Mouse (Mus musculus): ENCODE measurements around the gene Ciao2a. TPM values are rescaled to one million over a fixed set of nuclear protein-coding genes. Genes with fewer than 3 reads are reported as not detected.

The Ciao2a gene
- total RNA-seq, 2 experiments from 2014 or later = 25.7 to 26.2 TPM

- no peak for DNase-seq (ENCODE audit: low spot score in 2 of 2)
These were observed 32.5 kb downstream of the Ciao2a start for GRCm38 (mm10) chr9:66158885-66159430.

- DNase-seq (ENCODE audit: low spot score in 2 of 2) = no peak
These were observed 33.7 kb downstream of the Ciao2a start for GRCm38 (mm10) chr9:66160155-66160554.

GRCm38 (mm10) chr9:66162995-66163394 is 36.6 kb downstream of the Ciao2a start:
- DNase-seq (ENCODE audit: low spot score in 2 of 2) = no peak

- DNase-seq (ENCODE audit: low spot score in 2 of 2) = no peak
These were observed 40.8 kb downstream of the Ciao2a start for GRCm38 (mm10) chr9:66167222-66167621.

- DNase-seq (ENCODE audit: low spot score in 2 of 2) = no peak
These were observed 41.8 kb downstream of the Ciao2a start for GRCm38 (mm10) chr9:66168233-66168632.

GRCm38 (mm10) chr9:66170506-66170905 is 44.1 kb downstream of the Ciao2a start:
- no peak for DNase-seq (ENCODE audit: low spot score in 2 of 2)

- no peak for DNase-seq (ENCODE audit: low spot score in 2 of 2)
These were observed 45.0 kb downstream of the Ciao2a start for GRCm38 (mm10) chr9:66171275-66171921.

- DNase-seq (ENCODE audit: low spot score in 2 of 2) = no peak
These were observed 47.0 kb downstream of the Ciao2a start for GRCm38 (mm10) chr9:66173316-66173855.

- DNase-seq (ENCODE audit: low spot score in 2 of 2) = no peak
These were observed 48.6 kb downstream of the Ciao2a start for GRCm38 (mm10) chr9:66174985-66175384.

GRCm38 (mm10) chr9:66177975-66178374 is 51.6 kb downstream of the Ciao2a start:
- no peak for DNase-seq (ENCODE audit: low spot score in 2 of 2)

GRCm38 (mm10) chr9:66179795-66180194 is 53.4 kb downstream of the Ciao2a start:
- DNase-seq (ENCODE audit: low spot score in 2 of 2) = no peak

GRCm38 (mm10) chr9:66181126-66181825 is 54.9 kb downstream of the Ciao2a start:
- no peak for DNase-seq (ENCODE audit: low spot score in 2 of 2)

- no peak for DNase-seq (ENCODE audit: low spot score in 2 of 2)
These were observed 55.6 kb downstream of the Ciao2a start for GRCm38 (mm10) chr9:66181826-66182678.

- no peak for DNase-seq (ENCODE audit: low spot score in 2 of 2)
These were observed 56.2 kb downstream of the Ciao2a start for GRCm38 (mm10) chr9:66182679-66182993.

GRCm38 (mm10) chr9:66183023-66183422 is 56.6 kb downstream of the Ciao2a start:
- no peak for DNase-seq (ENCODE audit: low spot score in 2 of 2)

GRCm38 (mm10) chr9:66184572-66184971 is 58.2 kb downstream of the Ciao2a start:
- no peak for DNase-seq (ENCODE audit: low spot score in 2 of 2)

- no peak for DNase-seq (ENCODE audit: low spot score in 2 of 2)
These were observed 60.0 kb downstream of the Ciao2a start for GRCm38 (mm10) chr9:66186426-66186825.
